Mouse (Mus musculus): ENCODE results near the gene Col27a1.

GRCm38 (mm10) chr4:63274516-63274915 lies 60.7 kb downstream of the Col27a1 start:
- TF ChIP-seq POLR2A (IDR thresholded peaks at IDR 0.05; ENCODE audit: borderline replicate concordance, low read depth, low read length) (no peak), CTCF (IDR thresholded peaks at IDR 0.05; ENCODE audit: low read depth, low read length) (no peak)
